Mouse (Mus musculus): ENCODE data around the gene Nr1d1. TPM values are rescaled to one million over a fixed set of nuclear protein-coding genes. Genes with fewer than 3 reads are reported as not detected.

The Nr1d1 gene
- polyA plus RNA-seq (2011; ENCODE audit: insufficient read depth, insufficient read length, low read depth, missing spikeins), result 7.4 and 7.5 TPM in 2 replicates

GRCm38 (mm10) chr11:98774582-98775347 lies at the start of gene Nr1d1:
Gene Nr1d1, minus strand, starts transcription at chr11:98775333.
- no peaks in the 10 kb centered on the region for H3K9me3 ChIP-seq (replicated peaks; ENCODE audit: control insufficient read depth, insufficient read depth, low read length, poor library complexity, severe bottlenecking)
- H3K9ac ChIP-seq (ENCODE audit: low read depth, poor library complexity, severe bottlenecking), result peak within 1 kb of the TSS; percentile 52
- peaks cover 3% of the 10 kb centered on the region for H3K4me1 ChIP-seq (ENCODE audit: control insufficient read depth, insufficient read depth, low read length)
- H3K27me3 ChIP-seq (ENCODE audit: control insufficient read depth, insufficient read depth, low read length, poor library complexity, severe bottlenecking), result no peaks in the 10 kb centered on the region
- peak within 1 kb of the TSS; percentile 78 for H3K4me3 ChIP-seq (ENCODE audit: low read depth, low read length)
- H3K27ac ChIP-seq (ENCODE audit: insufficient read depth, low read length), result peak within 1 kb of the TSS; percentile 91
- TF ChIP-seq EP300 (IDR thresholded peaks at IDR 0.05; ENCODE audit: insufficient read depth, low read depth, low read length), result no peak
- peaks cover 2% of the 10 kb centered on the region; the same call in 1 of the 2 replicates for H3K36me3 ChIP-seq (ENCODE audit: control insufficient read depth, insufficient read depth, low read length, poor library complexity, severe bottlenecking)

GRCm38 (mm10) chr11:98820968-98821367 lies 45.8 kb upstream of the Nr1d1 start:
- H3K9ac ChIP-seq (ENCODE audit: low read depth, poor library complexity, severe bottlenecking), result no peak overlapping the region
- no peak overlapping the region for H3K4me3 ChIP-seq (ENCODE audit: low read depth, low read length)
- H3K27ac ChIP-seq (ENCODE audit: insufficient read depth, low read length), result no peak overlapping the region
- H3K27me3 ChIP-seq (ENCODE audit: control insufficient read depth, insufficient read depth, low read length, poor library complexity, severe bottlenecking), result no peaks in the 10 kb centered on the region
- no peaks in the 10 kb centered on the region for H3K4me1 ChIP-seq (ENCODE audit: control insufficient read depth, insufficient read depth, low read length)
- TF ChIP-seq EP300 (IDR thresholded peaks at IDR 0.05; ENCODE audit: insufficient read depth, low read depth, low read length) (no peak), CTCF (IDR thresholded peaks at IDR 0.05; ENCODE audit: low read depth, low read length) (no peak), POLR2A (IDR thresholded peaks at IDR 0.05; ENCODE audit: insufficient read depth, low read length) (no peak)
- H3K36me3 ChIP-seq (ENCODE audit: control insufficient read depth, insufficient read depth, low read length, poor library complexity, severe bottlenecking), result peaks cover 74% of the 10 kb centered on the region
- no peaks in the 10 kb centered on the region for H3K9me3 ChIP-seq (replicated peaks; ENCODE audit: control insufficient read depth, insufficient read depth, low read length, poor library complexity, severe bottlenecking)

DNA sequence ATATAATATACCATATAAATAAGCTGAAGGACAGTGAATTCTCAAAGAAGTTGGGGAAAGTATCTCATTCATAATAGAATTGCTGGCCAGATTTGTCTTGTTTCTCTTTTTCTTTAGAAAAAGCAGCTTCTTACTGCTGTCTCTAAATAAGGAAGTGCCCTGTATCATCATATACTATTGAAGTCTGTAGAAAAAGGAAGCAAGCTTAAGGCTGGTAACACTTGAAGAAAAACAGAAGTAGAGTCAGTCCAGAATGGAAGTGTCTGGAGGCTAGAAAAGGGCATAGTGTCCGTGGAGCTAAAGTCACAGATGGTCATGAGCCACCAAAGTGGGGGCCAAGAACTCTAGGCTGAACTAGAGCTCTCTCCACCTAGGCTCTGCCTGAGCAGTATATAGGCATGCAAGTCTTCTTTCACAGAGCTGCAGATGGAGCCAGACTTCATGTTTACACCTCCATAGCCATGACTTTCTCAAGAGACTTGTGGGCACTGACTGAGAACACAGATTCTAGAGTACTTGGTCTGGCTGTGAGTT lies 41.6 kb upstream of the Nr1d1 start:
- Histone ChIP-seq H3K27me3 (ENCODE audit: control insufficient read depth, insufficient read depth, low read length, poor library complexity, severe bottlenecking) (no peaks in the 10 kb centered on the region), H3K27ac (ENCODE audit: insufficient read depth, low read length) (no peak overlapping the region), H3K9ac (ENCODE audit: low read depth, poor library complexity, severe bottlenecking) (no peak overlapping the region), H3K9me3 (replicated peaks; ENCODE audit: control insufficient read depth, insufficient read depth, low read length, poor library complexity, severe bottlenecking) (no peaks in the 10 kb centered on the region), H3K4me3 (ENCODE audit: low read depth, low read length) (no peak overlapping the region), H3K4me1 (ENCODE audit: control insufficient read depth, insufficient read depth, low read length) (peaks cover 2% of the 10 kb centered on the region), H3K36me3 (ENCODE audit: control insufficient read depth, insufficient read depth, low read length, poor library complexity, severe bottlenecking) (peaks cover 75% of the 10 kb centered on the region)
- TF ChIP-seq CTCF (IDR thresholded peaks at IDR 0.05; ENCODE audit: low read depth, low read length) (no peak), POLR2A (IDR thresholded peaks at IDR 0.05; ENCODE audit: insufficient read depth, low read length) (no peak), EP300 (IDR thresholded peaks at IDR 0.05; ENCODE audit: insufficient read depth, low read depth, low read length) (no peak)

- peak overlapping the region; percentile 71 for H3K27ac ChIP-seq (ENCODE audit: insufficient read depth, low read length)
Observed at GRCm38 (mm10) chr11:98810686-98811085, 35.6 kb upstream of the Nr1d1 start.

DNA sequence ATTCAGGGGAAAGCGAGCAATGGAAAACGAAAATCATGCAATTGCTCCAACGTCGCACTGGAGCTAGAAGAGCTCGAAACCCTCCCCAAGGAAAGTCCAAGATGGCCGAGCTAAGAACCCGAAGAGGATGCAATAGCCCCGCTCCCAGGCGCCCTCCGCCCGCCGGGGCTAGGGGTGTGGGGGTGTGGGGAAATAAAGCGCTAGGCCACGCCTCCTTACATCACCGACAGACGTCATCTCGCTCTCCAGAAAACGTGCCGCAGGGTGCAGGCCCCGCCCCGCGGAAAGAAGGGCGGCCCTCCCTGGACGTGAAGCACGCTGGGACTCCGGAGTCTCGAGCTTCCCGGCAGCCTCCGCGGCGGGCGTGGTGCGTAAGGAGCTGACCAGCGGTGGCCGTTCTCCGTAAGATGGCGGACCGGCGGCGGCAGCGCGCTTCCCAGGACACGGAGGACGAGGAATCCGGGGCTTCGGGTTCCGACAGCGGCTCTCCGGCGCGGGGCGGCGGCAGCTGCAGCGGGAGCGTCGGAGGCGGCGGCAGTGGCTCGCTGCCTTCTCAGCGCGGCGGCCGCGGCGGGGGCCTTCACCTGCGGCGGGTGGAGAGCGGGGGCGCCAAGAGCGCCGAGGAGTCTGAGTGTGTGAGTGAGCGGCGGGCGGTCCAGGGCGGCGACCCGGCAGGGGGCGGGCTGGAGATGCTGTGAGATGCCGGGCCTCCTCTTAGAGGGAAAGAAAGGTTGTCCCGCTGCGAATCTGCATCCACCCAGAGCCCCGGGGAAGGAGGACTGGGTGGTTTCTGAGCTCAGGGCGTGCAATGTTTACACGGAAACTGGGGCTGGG lies 34.5 kb upstream of the Nr1d1 start:
- peaks cover 59% of the 10 kb centered on the region for H3K36me3 ChIP-seq (ENCODE audit: control insufficient read depth, insufficient read depth, low read length, poor library complexity, severe bottlenecking)

More at GRCm38 (mm10) chr11:98810686-98811085, 35.6 kb upstream of the Nr1d1 start:
- H3K27me3 ChIP-seq (ENCODE audit: control insufficient read depth, insufficient read depth, low read length, poor library complexity, severe bottlenecking), result no peaks in the 10 kb centered on the region
- H3K4me1 ChIP-seq (ENCODE audit: control insufficient read depth, insufficient read depth, low read length), result peaks cover 2% of the 10 kb centered on the region
- peaks cover 57% of the 10 kb centered on the region for H3K36me3 ChIP-seq (ENCODE audit: control insufficient read depth, insufficient read depth, low read length, poor library complexity, severe bottlenecking)
- TF ChIP-seq CTCF (IDR thresholded peaks at IDR 0.05; ENCODE audit: low read depth, low read length), result no peak
- no peak for TF ChIP-seq POLR2A (IDR thresholded peaks at IDR 0.05; ENCODE audit: insufficient read depth, low read length)
- no peak for TF ChIP-seq EP300 (IDR thresholded peaks at IDR 0.05; ENCODE audit: insufficient read depth, low read depth, low read length)
- no peaks in the 10 kb centered on the region for H3K9me3 ChIP-seq (replicated peaks; ENCODE audit: control insufficient read depth, insufficient read depth, low read length, poor library complexity, severe bottlenecking)
- H3K4me3 ChIP-seq (ENCODE audit: low read depth, low read length), result peak overlapping the region; percentile 93
- H3K9ac ChIP-seq (ENCODE audit: low read depth, poor library complexity, severe bottlenecking), result peak overlapping the region; percentile 84

More for the DNA sequence above, 34.5 kb upstream of the Nr1d1 start:
- Histone ChIP-seq H3K27me3 (ENCODE audit: control insufficient read depth, insufficient read depth, low read length, poor library complexity, severe bottlenecking) (no peaks in the 10 kb centered on the region), H3K9ac (ENCODE audit: low read depth, poor library complexity, severe bottlenecking) (peak overlapping the region; percentile 84), H3K4me1 (ENCODE audit: control insufficient read depth, insufficient read depth, low read length) (peaks cover 2% of the 10 kb centered on the region), H3K27ac (ENCODE audit: insufficient read depth, low read length) (peak overlapping the region; percentile 77), H3K4me3 (ENCODE audit: low read depth, low read length) (peak overlapping the region; percentile 93), H3K9me3 (replicated peaks; ENCODE audit: control insufficient read depth, insufficient read depth, low read length, poor library complexity, severe bottlenecking) (no peaks in the 10 kb centered on the region)
- TF ChIP-seq CTCF (IDR thresholded peaks at IDR 0.05; ENCODE audit: low read depth, low read length) (no peak), POLR2A (IDR thresholded peaks at IDR 0.05; ENCODE audit: insufficient read depth, low read length) (peak; percentile 58), EP300 (IDR thresholded peaks at IDR 0.05; ENCODE audit: insufficient read depth, low read depth, low read length) (peak; percentile 48; the same call in 1 of the 2 replicates)
